8 mouse cellular contexts compared by ENCODE assay signal in the genomic region with DNA sequence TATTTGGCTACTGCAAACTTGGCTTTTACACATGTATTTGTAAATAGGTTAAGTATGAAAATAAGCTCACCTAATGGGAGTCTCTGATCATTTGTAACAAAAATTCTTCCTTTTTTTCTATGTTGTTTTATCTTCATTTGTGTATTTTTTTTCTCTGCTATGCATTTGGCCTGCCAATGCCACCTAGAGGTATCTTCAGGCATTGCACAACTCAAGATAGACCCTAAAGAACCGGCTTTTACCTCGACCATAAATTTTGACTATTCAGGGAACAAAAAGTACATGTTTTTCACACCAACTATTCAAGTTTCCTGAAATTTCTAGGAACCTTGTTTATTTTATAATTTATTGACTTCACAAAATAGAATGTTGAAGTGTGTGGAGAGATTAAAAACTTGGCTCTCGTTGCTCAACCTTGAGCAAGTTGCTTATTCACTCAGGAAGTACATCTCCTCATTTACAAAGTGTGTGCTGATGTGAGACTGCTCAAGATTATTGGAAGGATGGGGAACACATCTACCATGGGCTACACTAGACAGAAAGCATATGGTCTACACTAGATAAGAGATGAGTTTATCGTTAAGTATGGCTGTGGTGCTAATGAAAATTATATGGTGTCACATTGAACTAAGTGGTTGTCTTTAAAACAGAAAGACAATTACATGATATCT. TPM values are rescaled to one million over a fixed set of nuclear protein-coding genes. Genes with fewer than 3 reads are reported as not detected.
DNase-seq lines count a peak whose midpoint lies in the region; ATAC-seq lines count a peak whose summit lies in the region.

No protein-coding gene starts in this region.

- 56% methylated on average over 4 of the region's 4 CpGs for WGBS in heart, embryonic 11.5 days (ENCODE audit: insufficient replicate concordance)
- 60% methylated on average over 4 of the region's 4 CpGs for WGBS in embryonic facial prominence, embryonic 14.5 days
- 62% methylated on average over 4 of the region's 4 CpGs for WGBS in heart, embryonic 10.5 days

- no peaks in the 10 kb centered on the region for H3K36me3 ChIP-seq in heart, embryonic 11.5 days (ENCODE audit: control insufficient read depth, insufficient read depth, low read length)
- H3K36me3 ChIP-seq in embryonic facial prominence, embryonic 14.5 days (ENCODE audit: control insufficient read depth, insufficient read depth, low read length) = no peaks in the 10 kb centered on the region
- H3K36me3 ChIP-seq in heart, embryonic 10.5 days = no peaks in the 10 kb centered on the region

- H3K27ac ChIP-seq in heart, embryonic 11.5 days (ENCODE audit: low read depth, low read length) = no peak overlapping the region
- no peak overlapping the region for H3K27ac ChIP-seq in embryonic facial prominence, embryonic 14.5 days (replicated peaks; ENCODE audit: low read depth, low read length)
- no peak overlapping the region for H3K27ac ChIP-seq in heart, embryonic 10.5 days

- no peaks in the 10 kb centered on the region for H3K9me3 ChIP-seq in heart, embryonic 11.5 days (replicated peaks; ENCODE audit: control insufficient read depth, low read length)
- no peaks in the 10 kb centered on the region for H3K9me3 ChIP-seq in embryonic facial prominence, embryonic 14.5 days (ENCODE audit: control insufficient read depth, low read length)
- H3K9me3 ChIP-seq in heart, embryonic 10.5 days = peaks cover 4% of the 10 kb centered on the region; the same call in 1 of the 2 replicates

- no peaks in the 10 kb centered on the region for H3K27me3 ChIP-seq in heart, embryonic 11.5 days (ENCODE audit: control insufficient read depth, insufficient read depth, low read length)
- no peaks in the 10 kb centered on the region for H3K27me3 ChIP-seq in embryonic facial prominence, embryonic 14.5 days (replicated peaks; ENCODE audit: control insufficient read depth, insufficient read depth, low read length)
- no peaks in the 10 kb centered on the region for H3K27me3 ChIP-seq in heart, embryonic 10.5 days (ENCODE audit: insufficient read depth, poor library complexity, severe bottlenecking)

- ATAC-seq in heart, embryonic 11.5 days (replicated peaks; ENCODE audit: insufficient number of reproducible peaks, low FRiP score, low TSS enrichment) = no peak
- no peak for ATAC-seq in embryonic facial prominence, embryonic 14.5 days (ENCODE audit: low read depth)

- no peak overlapping the region for H3K4me2 ChIP-seq in heart, embryonic 11.5 days
- no peak overlapping the region for H3K4me2 ChIP-seq in embryonic facial prominence, embryonic 14.5 days (ENCODE audit: low read depth, low read length)

- peak; percentile 6 for DNase-seq in heart, adult 8-10 months (ENCODE audit: low spot score)
- peak; percentile 4 for DNase-seq in urinary bladder, postnatal 14 days (ENCODE audit: low spot score)
- no peak for DNase-seq in urinary bladder, postnatal 4 days (ENCODE audit: low spot score in 2 of 2)
- peak; percentile 14 for DNase-seq in embryonic facial prominence, embryonic 14.5 days (ENCODE audit: low spot score)
- peak; percentile 25 for DNase-seq in lung, postnatal 14 days
- no peak for DNase-seq in MN1 (ENCODE audit: low spot score)
- DNase-seq in heart, embryonic 10.5 days (ENCODE audit: low spot score) = no peak

- no peak overlapping the region for H3K9ac ChIP-seq in heart, embryonic 11.5 days (ENCODE audit: low read depth, low read length)
- no peak overlapping the region for H3K9ac ChIP-seq in embryonic facial prominence, embryonic 14.5 days (ENCODE audit: low read depth, low read length)

- H3K4me1 ChIP-seq in heart, embryonic 11.5 days (ENCODE audit: control insufficient read depth, insufficient read depth, low read length) = no peaks in the 10 kb centered on the region
- H3K4me1 ChIP-seq in embryonic facial prominence, embryonic 14.5 days (ENCODE audit: control insufficient read depth, insufficient read depth, low read length) = no peaks in the 10 kb centered on the region
- no peaks in the 10 kb centered on the region for H3K4me1 ChIP-seq in heart, embryonic 10.5 days

- no peak overlapping the region for H3K4me3 ChIP-seq in heart, embryonic 11.5 days (ENCODE audit: low read depth, low read length)
- H3K4me3 ChIP-seq in embryonic facial prominence, embryonic 14.5 days (ENCODE audit: low read depth, low read length) = no peak overlapping the region
- H3K4me3 ChIP-seq in heart, embryonic 10.5 days = no peak overlapping the region

RNA-seq across cellular contexts. Expression of gene Plxdc2, which starts 43.6 kb away (rescaled TPM):
- 10 to 100 TPM; 16.7 to 20.7 (median 18.2) TPM for total RNA-seq in heart, adult 8-10 months (2022)
- 18.2 and 18.4 TPM in 2 replicates for polyA plus RNA-seq in heart, embryonic 11.5 days (2014; fragmentation: Nextera tagmentation; extraction: Ambion mirVana)
- 36.4 and 45.9 TPM in 2 replicates for polyA plus RNA-seq in embryonic facial prominence, embryonic 14.5 days (2014; fragmentation: Nextera tagmentation; extraction: Ambion mirVana)
- 16.8 and 20.4 TPM in 2 replicates for polyA plus RNA-seq in heart, embryonic 10.5 days (2016; fragmentation: Nextera tagmentation; extraction: Ambion mirVana)

Comparison
In these comparisons a context has a peak if more than half of its experiments do, and no peak if none do; other contexts are left out.
1. DNase-seq: peak in heart, adult 8-10 months (single experiment), urinary bladder, postnatal 14 days (single experiment), embryonic facial prominence, embryonic 14.5 days (single experiment) and lung, postnatal 14 days (single experiment); none in urinary bladder, postnatal 4 days (0 of 2), MN1 (single experiment) and heart, embryonic 10.5 days (single experiment).